Mouse (Mus musculus): Measurements from ENCODE around the gene Uqcrq. TPM values are rescaled to one million over a fixed set of nuclear protein-coding genes. Genes with fewer than 3 reads are reported as not detected.

Uqcrq gene
- total and polyA plus RNA-seq, 3 experiments: 72.4 to 1,130 TPM; not detected in 1

GRCm38 (mm10) chr11:53430670-53431346, at the start of gene Uqcrq, which contains the start of gene Gdf9 (continued):
- no peak for TF ChIP-seq TAL1 (IDR thresholded peaks at IDR 0.05; ENCODE audit: low read length)
- peak; percentile 99 for TF ChIP-seq CHD1 (IDR thresholded peaks at IDR 0.05; ENCODE audit: low read depth, low read length)
- TF ChIP-seq TCF12 (IDR thresholded peaks at IDR 0.05; ENCODE audit: low read depth, low read length): peak; percentile 77
- no peak for TF ChIP-seq CTCF (IDR thresholded peaks at IDR 0.05 in 2 of 3, conservative IDR thresholded peaks at IDR 0.05 in 1 of 3; ENCODE audit: control insufficient read depth in 1 of 3, insufficient read depth in 1 of 3, low read depth in 2 of 3, low read length in 3 of 3, poor library complexity in 1 of 3, severe bottlenecking in 1 of 3)

DNA sequence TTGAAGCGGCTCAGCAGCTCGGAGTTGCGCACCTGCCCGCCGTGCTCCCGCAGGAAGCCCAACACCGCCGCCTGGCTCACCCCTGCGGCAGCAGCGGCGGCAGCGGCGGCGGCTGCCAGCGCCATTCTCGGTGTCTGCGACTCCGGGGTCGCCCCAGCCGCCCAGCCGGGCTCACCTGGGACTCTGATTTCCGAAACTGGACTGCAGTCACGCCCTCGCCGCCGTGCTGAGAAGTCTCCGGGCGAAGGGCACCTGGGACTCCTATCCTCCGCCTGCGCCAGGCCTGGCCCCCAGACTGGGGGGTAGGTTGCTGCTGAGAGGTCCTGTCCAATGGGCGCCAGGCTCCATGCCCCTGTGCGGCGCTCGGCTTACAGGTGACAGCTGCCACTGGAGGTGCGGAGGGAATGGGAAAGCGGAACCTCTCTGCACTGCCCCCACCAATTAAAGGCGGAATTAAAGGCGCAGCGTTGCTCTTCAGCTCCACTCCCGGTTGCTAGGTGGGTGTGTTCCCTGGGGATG, 49.2 kb upstream of the Uqcrq start, which contains the start of the genes Gm9945 and Sowaha:
TSS of gene Gm9945 (plus strand) at position 384 of the 519 bp plus-strand sequence.
TSS of gene Sowaha (minus strand) at position 492 of the 519 bp plus-strand sequence.
- Histone ChIP-seq H3K36me3 (ENCODE audit: control insufficient read depth in 1 of 2, insufficient read depth in 2 of 2, low read length in 2 of 2) (peaks cover 0 to 35% of the 10 kb centered on the region in 2 experiments; a peak in 2 of 4 replicates), H3K27ac (ENCODE audit: control insufficient read depth, low read depth, low read length) (peak within 1 kb of the TSS; percentile 95), H3K9ac (ENCODE audit: control insufficient read depth, low read depth, low read length, poor library complexity, severe bottlenecking) (peak within 1 kb of the TSS; percentile 49), H3K27me3 (ENCODE audit: control insufficient read depth in 1 of 2, insufficient read depth in 2 of 2, low read length in 2 of 2) (peaks cover 4% of the 10 kb centered on the region in 2 experiments), H3K9me3 (replicated peaks; ENCODE audit: insufficient read depth, low read length) (no peaks in the 10 kb centered on the region), H3K79me2 (ENCODE audit: control insufficient read depth, insufficient read depth, low read length, poor library complexity) (no peaks in the 10 kb centered on the region), H3K4me1 (ENCODE audit: control insufficient read depth in 1 of 2, insufficient read depth in 2 of 2, low read length in 2 of 2) (peaks cover 22 to 30% of the 10 kb centered on the region in 2 experiments), H3K4me3 (ENCODE audit: control insufficient read depth in 1 of 2, insufficient read depth in 1 of 2, low read depth in 2 of 2, low read length in 2 of 2) (no peak within 1 kb of the TSS)
- TF ChIP-seq BHLHE40 (IDR thresholded peaks at IDR 0.05; ENCODE audit: borderline replicate concordance, low read depth, low read length) (no peak), SIN3A (IDR thresholded peaks at IDR 0.05; ENCODE audit: low read length) (no peak), JUND (IDR thresholded peaks at IDR 0.05; ENCODE audit: low read depth, low read length) (no peak), CHD1 (IDR thresholded peaks at IDR 0.05; ENCODE audit: low read depth, low read length) (no peak), RAD21 (IDR thresholded peaks at IDR 0.05; ENCODE audit: low read depth, low read length) (no peak), NRF1 (IDR thresholded peaks at IDR 0.05; ENCODE audit: insufficient read depth, low read depth, low read length, poor library complexity, severe bottlenecking) (no peak), ZNF384 (IDR thresholded peaks at IDR 0.05; ENCODE audit: low read depth, low read length) (no peak), RCOR1 (IDR thresholded peaks at IDR 0.05; ENCODE audit: low read depth, low read length) (no peak), SMC3 (IDR thresholded peaks at IDR 0.05; ENCODE audit: low read depth, low read length) (no peak), EP300 (IDR thresholded peaks at IDR 0.05; ENCODE audit: low read depth in 1 of 2, low read length in 2 of 2) (no peak), USF1 (IDR thresholded peaks at IDR 0.05; ENCODE audit: low read depth, low read length) (no peak), MAZ (IDR thresholded peaks at IDR 0.05; ENCODE audit: low read depth, low read length) (no peak), POLR2AphosphoS5 (IDR thresholded peaks at IDR 0.05; ENCODE audit: borderline replicate concordance, low read depth, low read length) (no peak), MYB (IDR thresholded peaks at IDR 0.05; ENCODE audit: low read depth, low read length) (no peak), KAT2A (conservative IDR thresholded peaks at IDR 0.05; ENCODE audit: low read depth, low read length) (no peak), MAFK (IDR thresholded peaks at IDR 0.05; ENCODE audit: borderline replicate concordance, low read depth, low read length) (no peak)
- DNase-seq (ENCODE audit: low read depth, low spot score): no peak

Measured in MEL (cell line).